ENCODE assay signal across 8 mouse cellular contexts in genomic region chr6:134034436-134034835, GRCm38 (mm10). TPM values are rescaled to one million over a fixed set of nuclear protein-coding genes. Genes with fewer than 3 reads are reported as not detected.
DNase-seq lines count a peak whose midpoint lies in the region; ATAC-seq and TF ChIP-seq lines count a peak whose summit lies in the region.

No protein-coding gene starts in this region.

- H3K4me1 ChIP-seq in embryonic facial prominence, embryonic 15.5 days, result peaks cover 32% of the 10 kb centered on the region
- H3K4me1 ChIP-seq in intestine, postnatal 0 days (replicated peaks; ENCODE audit: control insufficient read depth, insufficient read depth, low read length), result peaks cover 6% of the 10 kb centered on the region; the same call in 1 of the 2 replicates

- 1% methylated on average over 8 of the region's 8 CpGs for WGBS in embryonic facial prominence, embryonic 15.5 days
- WGBS in intestine, postnatal 0 days, result 2% methylated on average over 8 of the region's 8 CpGs

- peak overlapping the region; percentile 57 for H3K4me2 ChIP-seq in embryonic facial prominence, embryonic 15.5 days (replicated peaks)
- H3K4me2 ChIP-seq in intestine, postnatal 0 days (replicated peaks; ENCODE audit: low read depth), result peak overlapping the region; percentile 86
- H3K4me2 ChIP-seq in myocyte (ENCODE audit: low read depth), result peak overlapping the region; percentile 71

- H3ac ChIP-seq in C2C12 (ENCODE audit: control insufficient read depth, insufficient read length, low read depth), result peak overlapping the region; percentile 83
- peak overlapping the region; percentile 99 for H3ac ChIP-seq in myocyte (ENCODE audit: control insufficient read depth, insufficient read length)

- H3K36me3 ChIP-seq in C2C12 (ENCODE audit: control insufficient read depth, insufficient read depth) (no peaks in the 10 kb centered on the region), myocyte (ENCODE audit: control insufficient read depth, insufficient read depth) (no peaks in the 10 kb centered on the region)
- no peaks in the 10 kb centered on the region for H3K36me3 ChIP-seq in embryonic facial prominence, embryonic 15.5 days
- H3K36me3 ChIP-seq in intestine, postnatal 0 days (ENCODE audit: control insufficient read depth, insufficient read depth), result no peaks in the 10 kb centered on the region

- no peak for TF ChIP-seq CTCF in C2C12 (IDR thresholded peaks at IDR 0.05; ENCODE audit: control insufficient read depth, insufficient read depth, insufficient read length)
- no peak for TF ChIP-seq CTCF in intestine, postnatal 0 days (IDR thresholded peaks at IDR 0.05; ENCODE audit: low read depth)

- H3K27ac ChIP-seq in embryonic facial prominence, embryonic 15.5 days (replicated peaks), result peak overlapping the region; percentile 100
- peak overlapping the region; percentile 100 for H3K27ac ChIP-seq in intestine, postnatal 0 days (ENCODE audit: low read depth, low read length)

- no peak for TF ChIP-seq POLR2A in myocyte (IDR thresholded peaks at IDR 0.05; ENCODE audit: insufficient read length, low read depth)

- no peaks in the 10 kb centered on the region for H3K9me3 ChIP-seq in embryonic facial prominence, embryonic 15.5 days (replicated peaks)
- no peaks in the 10 kb centered on the region for H3K9me3 ChIP-seq in intestine, postnatal 0 days (ENCODE audit: control insufficient read depth)

- DNase-seq in embryo, embryonic 9.5 days (ENCODE audit: extremely low spot score), result peak; percentile 24
- no peak for DNase-seq in embryo, embryonic 10 days (ENCODE audit: low spot score)
- no peak for DNase-seq in Muller cell, postnatal 12 days (ENCODE audit: inconsistent ontology term)
- DNase-seq in right cerebral cortex, postnatal 4 days, result no peak

- H3K79me3 ChIP-seq in C2C12 (ENCODE audit: low read depth), result peaks cover 31% of the 10 kb centered on the region

- H3K4me3 ChIP-seq in C2C12 (ENCODE audit: insufficient read depth, poor library complexity, severe bottlenecking) (peak overlapping the region; percentile 90), myocyte (peak overlapping the region; percentile 91)
- H3K4me3 ChIP-seq in embryonic facial prominence, embryonic 15.5 days (replicated peaks), result peak overlapping the region; percentile 60
- H3K4me3 ChIP-seq in intestine, postnatal 0 days (ENCODE audit: low read depth, low read length), result peak overlapping the region; percentile 83

- peak overlapping the region; percentile 86; the same call in 1 of the 2 replicates for H3K9ac ChIP-seq in embryonic facial prominence, embryonic 15.5 days
- peak overlapping the region; percentile 96 for H3K9ac ChIP-seq in intestine, postnatal 0 days (ENCODE audit: low read depth, low read length)

- H3K79me2 ChIP-seq in C2C12 (ENCODE audit: control insufficient read depth, insufficient read depth), result peaks cover 36% of the 10 kb centered on the region
- peaks cover 33% of the 10 kb centered on the region for H3K79me2 ChIP-seq in myocyte (ENCODE audit: control insufficient read depth, insufficient read depth)

- no peak for ATAC-seq in embryonic facial prominence, embryonic 15.5 days (ENCODE audit: insufficient number of reproducible peaks, low FRiP score, low TSS enrichment, low read depth)
- ATAC-seq in intestine, postnatal 0 days, result no peak

- H3K27me3 ChIP-seq in C2C12 (ENCODE audit: control insufficient read depth, insufficient read depth, insufficient read length) (no peaks in the 10 kb centered on the region), myocyte (ENCODE audit: control insufficient read depth, insufficient read depth, insufficient read length) (no peaks in the 10 kb centered on the region)
- H3K27me3 ChIP-seq in embryonic facial prominence, embryonic 15.5 days, result no peaks in the 10 kb centered on the region
- no peaks in the 10 kb centered on the region for H3K27me3 ChIP-seq in intestine, postnatal 0 days (replicated peaks; ENCODE audit: control insufficient read depth, insufficient read depth, low read length)

TF ChIP-seq in C2C12, 6 proteins besides CTCF, POLR2A, EP300 and RAD21:
- TF ChIP-seq FOSL1 (IDR thresholded peaks at IDR 0.05; ENCODE audit: insufficient read depth, low read length, poor library complexity, severe bottlenecking) (no peak), MYOG (IDR thresholded peaks at IDR 0.05; ENCODE audit: control insufficient read depth, extremely low read depth, insufficient read length) (no peak), MYOD1 (IDR thresholded peaks at IDR 0.05; ENCODE audit: control insufficient read depth, insufficient read length, low read depth) (no peak), MAX (IDR thresholded peaks at IDR 0.05) (no peak), USF1 (IDR thresholded peaks at IDR 0.05; ENCODE audit: low read depth) (no peak), CEBPB (IDR thresholded peaks at IDR 0.05; ENCODE audit: low read depth) (no peak)

TF ChIP-seq in myocyte, 11 proteins besides CTCF, POLR2A, EP300 and RAD21:
- TF ChIP-seq REST (IDR thresholded peaks at IDR 0.05; ENCODE audit: insufficient read depth, insufficient read length) (no peak), CEBPB (IDR thresholded peaks at IDR 0.05; ENCODE audit: insufficient read depth, poor library complexity, severe bottlenecking) (no peak), SRF (IDR thresholded peaks at IDR 0.05; ENCODE audit: control insufficient read depth, insufficient read length, low read depth) (no peak)

RNA-seq across cellular contexts. Expression of gene Etv6, which starts 1.1 kb away (rescaled TPM):
- polyA plus RNA-seq in C2C12 (2012; fragmentation: generic; extraction: Trizol), result 8.5 TPM
- polyA plus RNA-seq in embryonic facial prominence, embryonic 15.5 days (2015; fragmentation: Nextera tagmentation; extraction: Ambion mirVana), result 11.6 TPM in 2 replicates
- 7.8 and 9.4 TPM in 2 replicates for polyA plus RNA-seq in intestine, postnatal 0 days (2015; fragmentation: Nextera tagmentation; extraction: Ambion mirVana)
- polyA plus RNA-seq in myocyte (2012; fragmentation: generic; extraction: Trizol), result 6.8 TPM
